In the genomic region with DNA sequence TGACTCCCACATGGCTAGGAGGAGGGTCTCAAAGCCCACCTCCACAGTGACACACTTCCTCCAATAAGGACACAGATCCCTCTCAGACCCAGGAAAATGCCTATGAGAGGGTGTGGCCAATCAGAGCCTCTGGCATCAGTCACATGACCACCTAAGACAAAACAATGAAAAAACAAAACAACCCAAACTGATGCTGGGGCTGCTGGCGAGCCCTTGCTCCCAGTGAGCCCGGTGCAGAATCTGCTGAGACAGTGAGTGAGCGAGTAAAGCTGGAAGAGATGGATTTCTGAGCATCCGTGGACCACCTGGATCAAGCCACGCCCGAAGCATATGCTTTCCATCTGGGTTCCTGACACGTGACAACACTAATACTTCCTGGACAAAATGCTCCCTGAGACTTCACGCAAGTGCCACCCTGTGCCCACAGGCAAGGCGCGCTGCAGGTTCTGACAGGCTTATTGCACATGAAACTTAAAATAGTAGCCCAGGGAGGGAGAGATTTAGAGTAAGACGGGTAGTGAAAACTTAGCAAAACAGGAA, we compare ENCODE assay signal across 8 mouse cellular contexts. TPM values are rescaled to one million over a fixed set of nuclear protein-coding genes. Genes with fewer than 3 reads are reported as not detected.
DNase-seq lines count a peak whose midpoint lies in the region; ATAC-seq lines count a peak whose summit lies in the region.

No protein-coding gene starts in this region.

- H3K9ac ChIP-seq in hindbrain, embryonic 12.5 days: 0 out of 2 replicates have a peak overlapping the region, but pooled peaks have one; percentile 3

- peak; percentile 35 for DNase-seq in kidney, adult 18-20 months
- DNase-seq in kidney, postnatal 10 days: no peak
- DNase-seq in brain, adult 2 months (ENCODE audit: low read depth, low spot score): peak; percentile 48
- peak; percentile 34 for DNase-seq in thymus, postnatal 25 days
- DNase-seq in right cerebral cortex, postnatal 14 days: no peak
- no peak for DNase-seq in gastrocnemius, postnatal 36 days

- no peaks in the 10 kb centered on the region for H3K27me3 ChIP-seq in hindbrain, embryonic 12.5 days

- H3K27ac ChIP-seq in hindbrain, embryonic 12.5 days: no peak overlapping the region

- no peaks in the 10 kb centered on the region for H3K4me1 ChIP-seq in hindbrain, embryonic 12.5 days

- no peaks in the 10 kb centered on the region for H3K9me3 ChIP-seq in hindbrain, embryonic 12.5 days (replicated peaks)

- peak overlapping the region; percentile 34 for H3K4me3 ChIP-seq in hindbrain, embryonic 12.5 days

- no peaks in the 10 kb centered on the region for H3K36me3 ChIP-seq in hindbrain, embryonic 12.5 days

- ATAC-seq in hindbrain, embryonic 12.5 days (ENCODE audit: low FRiP score): peak; percentile 92
- peak; percentile 45 for ATAC-seq in megakaryocyte, adult 5-6 weeks (ENCODE audit: poor library complexity, severe bottlenecking)

- H3K4me2 ChIP-seq in hindbrain, embryonic 12.5 days (replicated peaks): peak overlapping the region; percentile 45

- intact Hi-C loops in gastrocnemius, postnatal 36 days (cut with DNase I): no loop called here

- WGBS in hindbrain, embryonic 12.5 days: 24% methylated on average over 11 of the region's 11 CpGs

RNA-seq across cellular contexts. Expression of a gene that starts 16.5 kb away (rescaled TPM):
- polyA plus RNA-seq in hindbrain, embryonic 12.5 days (2016; fragmentation: Nextera tagmentation; extraction: Ambion mirVana): 5.2 and 6.2 TPM in 2 replicates
- 0.41 TPM in 1 of 2 replicates, not detected in the other for total RNA-seq in megakaryocyte, adult 5-6 weeks (2015)
- 0.41 TPM in 1 of 2 replicates, not detected in the other for total RNA-seq in megakaryocyte, adult 5-6 weeks (2017)
- under 1 TPM; 0.13 to 0.35 TPM for total RNA-seq in gastrocnemius, postnatal 36 days (2021)

Comparison
In these comparisons a context has a peak if more than half of its experiments do, and no peak if none do; other contexts are left out.
1. DNase-seq: peak in kidney, adult 18-20 months (single experiment), brain, adult 2 months (single experiment) and thymus, postnatal 25 days (single experiment); none in kidney, postnatal 10 days (single experiment), right cerebral cortex, postnatal 14 days (single experiment) and gastrocnemius, postnatal 36 days (0 of 2).